Mouse (Mus musculus): Measurements from ENCODE around the gene AU022751.
"Not testable (repeated sequence)": the region's sequence is repeated elsewhere in the genome, so short reads cannot be mapped to it uniquely, and the experiment has no call there.

AU022751 gene

GRCm38 (mm10) chrX:6082954-6083680 lies at the start of gene AU022751:
Gene AU022751 (minus strand): TSS chrX:6083419.
- no peak for DNase-seq (ENCODE audit: low read depth)

GRCm38 (mm10) chrX:6091996-6092757 lies 9.0 kb upstream of the AU022751 start:
- no peak for DNase-seq (ENCODE audit: low read depth)

- no peak for DNase-seq (ENCODE audit: low read depth)
These were observed 8.3 kb upstream of the AU022751 start for GRCm38 (mm10) chrX:6091547-6091946.

GRCm38 (mm10) chrX:6061563-6061962 lies 21.7 kb downstream of the AU022751 start:
- DNase-seq (ENCODE audit: low read depth), result no peak

DNA sequence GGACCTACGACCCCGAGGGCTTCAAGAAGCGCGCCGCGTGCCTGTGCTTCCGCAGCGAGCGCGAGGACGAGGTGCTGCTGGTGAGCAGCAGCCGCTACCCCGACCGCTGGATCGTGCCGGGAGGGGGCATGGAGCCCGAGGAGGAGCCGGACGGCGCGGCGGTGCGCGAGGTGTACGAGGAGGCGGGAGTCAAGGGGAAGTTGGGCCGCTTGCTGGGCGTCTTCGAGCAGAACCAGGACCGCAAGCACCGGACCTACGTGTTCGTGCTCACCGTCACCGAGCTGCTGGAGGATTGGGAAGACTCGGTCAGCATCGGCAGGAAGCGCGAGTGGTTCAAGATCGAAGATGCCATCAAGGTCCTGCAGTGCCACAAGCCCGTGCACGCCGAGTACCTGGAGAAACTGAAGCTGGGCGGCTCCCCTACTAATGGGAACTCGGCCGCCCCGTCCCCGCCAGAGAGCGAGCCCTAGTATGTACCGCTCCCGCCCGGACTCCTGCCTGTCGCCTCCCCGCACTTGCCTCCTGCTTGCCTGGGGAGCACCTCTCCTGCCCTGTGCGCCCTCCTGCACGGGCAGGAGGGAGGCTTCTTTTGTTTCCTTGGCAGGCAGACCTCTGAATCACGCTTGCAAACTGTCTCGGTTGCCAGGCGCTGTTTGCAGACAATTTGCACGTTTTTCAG lies 35.1 kb downstream of the AU022751 start:
- DNase-seq (ENCODE audit: low read depth), result not testable (repeated sequence)

DNA sequence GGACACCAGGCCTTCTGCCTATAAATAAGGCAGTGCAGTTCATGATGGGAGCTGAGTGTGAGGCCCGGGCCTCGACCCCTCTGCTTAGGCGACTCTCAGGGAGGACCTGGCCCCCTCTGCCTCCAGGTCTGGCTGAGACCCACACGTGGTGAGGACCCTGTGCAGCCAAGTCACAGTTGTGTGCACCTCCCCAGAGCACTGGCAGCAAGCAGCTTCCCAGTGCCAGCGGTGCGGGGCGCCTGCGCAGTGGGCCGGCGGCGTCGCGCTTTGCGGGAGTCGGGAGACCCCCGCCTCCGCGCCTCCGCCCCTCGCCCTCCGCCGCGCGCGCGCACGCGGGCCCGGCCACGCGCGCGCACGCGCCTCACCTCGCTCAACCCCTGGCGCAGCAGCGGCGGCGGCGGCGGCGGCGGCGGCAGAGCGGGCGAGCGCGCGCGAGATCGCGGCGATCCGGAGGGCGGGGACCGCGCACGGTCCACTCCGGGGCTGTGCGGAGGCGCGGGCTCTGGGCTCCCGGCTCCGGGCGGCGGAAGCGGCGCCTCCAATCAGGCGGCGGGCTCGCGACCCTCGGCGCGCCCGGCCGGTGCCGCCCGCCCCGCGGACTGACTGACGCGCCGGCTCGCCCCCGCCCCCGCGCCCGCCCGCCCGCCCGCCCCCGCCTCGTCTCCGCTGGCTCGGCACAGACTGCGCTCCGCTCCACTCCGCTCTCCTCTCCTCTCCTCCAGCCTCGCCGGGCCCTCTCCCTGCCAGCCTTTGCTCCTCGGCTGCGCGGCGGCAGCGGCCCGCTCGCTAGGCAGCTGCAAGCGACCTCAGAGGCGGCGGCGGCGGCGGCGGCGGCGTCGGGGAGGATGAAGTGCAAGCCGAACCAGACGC lies 35.9 kb downstream of the AU022751 start, which contains the start of gene Nudt11:
Gene Nudt11, plus strand, starts transcription at position 388 of the 870 bp plus-strand sequence.
- DNase-seq (ENCODE audit: low read depth), result not testable (repeated sequence)
